Mouse (Mus musculus) heart, postnatal 14 days (tissue): ENCODE data around the gene Uba7. TPM values are rescaled to one million over a fixed set of nuclear protein-coding genes. Genes with fewer than 3 reads are reported as not detected.

Source experiments
- DNase-seq, 2 experiments: peaks; one replicate each; pipeline ENCODE4 v3.0.0; 2021 to 2022
- intact Hi-C: fragments of 180-260 bp; cut with DNase I; formaldehyde crosslinking; loops from one replicate; pipeline ENCODE4 v1.15.1; 2025
- long read RNA-seq, 2 experiments: library from polyadenylated mRNA; stranded (forward); transcript quantifications; one replicate each; pipeline ENCODE4 v2.0.0; 2021
- total RNA-seq, 2 experiments: library from RNA; stranded (reverse); gene quantifications; 2 replicates each; pipeline ENCODE4 v1.2.3; 2021

Uba7 gene
- 10 to 100 TPM; 13.8 to 19.6 TPM for total RNA-seq
- long read RNA-seq, experiment 1, partial matches to known transcripts: 1 of 7 reads
- long read RNA-seq, experiment 1, other reads (novel, unspliced or antisense): 4 of 7 reads
- long read RNA-seq, experiment 2, partial matches to known transcripts: 1 of 5 reads
- long read RNA-seq, experiment 2, other reads (novel, unspliced or antisense): 2 of 5 reads

- intact Hi-C loops: no loop called here
- peak in 1 of 2 experiments; percentile 43 for DNase-seq
Measured at GRCm38 (mm10) chr9:107975399-107976386, at the start of gene Uba7. Gene Uba7 (plus strand): TSS chr9:107975505.

- intact Hi-C loops: loop anchor here (10.0 kb wide), 1 partner anchor 258 kb away; no protein-coding TSS in a partner anchor
- no peak for DNase-seq
Measured at GRCm38 (mm10) chr9:107926920-107927420, 48.3 kb upstream of the Uba7 start.

- intact Hi-C loops: loop anchor here (10.0 kb wide), 1 partner anchor 257 kb away; no protein-coding TSS in a partner anchor
Measured at GRCm38 (mm10) chr9:107927749-107928148, 47.6 kb upstream of the Uba7 start.

GRCm38 (mm10) chr9:107928169-107928568 is 47.1 kb upstream of the Uba7 start, which contains the start of gene Actl11:
Gene Actl11 (plus strand): TSS chr9:107928469.
- DNase-seq: no peak
- intact Hi-C loops: loop anchor here (10.0 kb wide), 1 partner anchor 257 kb away; no protein-coding TSS in a partner anchor

More at GRCm38 (mm10) chr9:107927749-107928148, 47.6 kb upstream of the Uba7 start:
- DNase-seq: no peak

GRCm38 (mm10) chr9:107932221-107932620 is 43.1 kb upstream of the Uba7 start:
- intact Hi-C loops: no loop called here

GRCm38 (mm10) chr9:107934146-107934545 is 41.2 kb upstream of the Uba7 start:
- no peak for DNase-seq
- intact Hi-C loops: no loop called here

More at GRCm38 (mm10) chr9:107932221-107932620, 43.1 kb upstream of the Uba7 start:
- no peak for DNase-seq

GRCm38 (mm10) chr9:107935374-107935773 is 39.9 kb upstream of the Uba7 start, which contains the start of gene Camkv:
Gene Camkv (plus strand): TSS chr9:107935674.
- intact Hi-C loops: no loop called here
- DNase-seq: no peak

GRCm38 (mm10) chr9:107935790-107936214 is 39.5 kb upstream of the Uba7 start:
- DNase-seq: peak in 1 of 2 experiments; percentile 28
- intact Hi-C loops: no loop called here

GRCm38 (mm10) chr9:107936215-107936822 is 39.0 kb upstream of the Uba7 start:
- intact Hi-C loops: no loop called here
- DNase-seq: no peak

- intact Hi-C loops: no loop called here
Measured at GRCm38 (mm10) chr9:107936831-107937230, 38.5 kb upstream of the Uba7 start.

GRCm38 (mm10) chr9:107947241-107948194 is 27.8 kb upstream of the Uba7 start:
- no peak for DNase-seq
- intact Hi-C loops: no loop called here

More at GRCm38 (mm10) chr9:107936831-107937230, 38.5 kb upstream of the Uba7 start:
- no peak for DNase-seq

GRCm38 (mm10) chr9:107949184-107949921 is 26.0 kb upstream of the Uba7 start:
- intact Hi-C loops: no loop called here
- no peak for DNase-seq

- DNase-seq: no peak
- intact Hi-C loops: loop anchor here (2.0 kb wide), 1 partner anchor 43 kb away; the partner anchor contains the start of gene Mst1r
Measured at GRCm38 (mm10) chr9:107949922-107950235, 25.4 kb upstream of the Uba7 start, which contains the start of gene Traip. Gene Traip (plus strand): TSS chr9:107950136.

GRCm38 (mm10) chr9:107950460-107951355 is 24.6 kb upstream of the Uba7 start:
- peak; percentile 90 to 94 for DNase-seq
- intact Hi-C loops: loop anchor here (2.0 kb wide), 1 partner anchor 44 kb away; the partner anchor contains the start of gene Mst1r

- DNase-seq: no peak
- intact Hi-C loops: no loop called here
Measured at GRCm38 (mm10) chr9:107955613-107956289, 19.6 kb upstream of the Uba7 start.

- DNase-seq: no peak
- intact Hi-C loops: no loop called here
Measured at GRCm38 (mm10) chr9:107957141-107957540, 18.2 kb upstream of the Uba7 start.

- intact Hi-C loops: no loop called here
Measured at GRCm38 (mm10) chr9:107959896-107960295, 15.4 kb upstream of the Uba7 start.

More at GRCm38 (mm10) chr9:107959896-107960295, 15.4 kb upstream of the Uba7 start:
- no peak for DNase-seq
